Mouse (Mus musculus): Measurements from ENCODE around the gene Gsc2. TPM values are rescaled to one million over a fixed set of nuclear protein-coding genes. Genes with fewer than 3 reads are reported as not detected.

The Gsc2 gene
- polyA plus RNA-seq, 2 experiments = 0.10 TPM; not detected in 1

- Histone ChIP-seq H3K9ac (ENCODE audit: low read depth, low read length, severe bottlenecking) (no peak overlapping the region), H3K4me3 (replicated peaks; ENCODE audit: low read length) (no peak overlapping the region), H3K27ac (replicated peaks; ENCODE audit: low read depth, low read length) (no peak overlapping the region), H3K4me1 (ENCODE audit: control insufficient read depth, insufficient read depth, low read length) (no peaks in the 10 kb centered on the region), H3K36me3 (ENCODE audit: control insufficient read depth, insufficient read depth, low read length) (no peaks in the 10 kb centered on the region), H3K27me3 (ENCODE audit: control insufficient read depth, insufficient read depth, low read length) (no peaks in the 10 kb centered on the region), H3K4me2 (replicated peaks; ENCODE audit: low read depth, low read length, severe bottlenecking) (no peak overlapping the region), H3K9me3 (ENCODE audit: control insufficient read depth, low read length) (no peaks in the 10 kb centered on the region)
- DNase-seq (ENCODE audit: low spot score) = no peak
- no peak for ATAC-seq (ENCODE audit: low FRiP score, low read depth)
- WGBS = 74% methylated on average over 7 of the region's 7 CpGs
- TF ChIP-seq POLR2A (IDR thresholded peaks at IDR 0.05; ENCODE audit: borderline replicate concordance, extremely low read depth, insufficient read depth, insufficient read length) = no peak
Measured at GRCm38 (mm10) chr16:17938187-17938586, 23.3 kb upstream of the Gsc2 start.

GRCm38 (mm10) chr16:17936776-17937175 is 21.9 kb upstream of the Gsc2 start:
- H3K27ac ChIP-seq (replicated peaks; ENCODE audit: low read depth, low read length) = no peak overlapping the region
- no peak for DNase-seq (ENCODE audit: low spot score)
- WGBS = 80% methylated on average over 10 of the region's 10 CpGs
- H3K4me1 ChIP-seq (ENCODE audit: control insufficient read depth, insufficient read depth, low read length) = no peaks in the 10 kb centered on the region
- H3K9ac ChIP-seq (ENCODE audit: low read depth, low read length, severe bottlenecking) = no peak overlapping the region
- ATAC-seq (ENCODE audit: low FRiP score, low read depth) = no peak
- TF ChIP-seq POLR2A (IDR thresholded peaks at IDR 0.05; ENCODE audit: borderline replicate concordance, extremely low read depth, insufficient read depth, insufficient read length) = no peak
- H3K27me3 ChIP-seq (ENCODE audit: control insufficient read depth, insufficient read depth, low read length) = no peaks in the 10 kb centered on the region
- H3K4me2 ChIP-seq (replicated peaks; ENCODE audit: low read depth, low read length, severe bottlenecking) = no peak overlapping the region
- no peaks in the 10 kb centered on the region for H3K36me3 ChIP-seq (ENCODE audit: control insufficient read depth, insufficient read depth, low read length)
- H3K9me3 ChIP-seq (ENCODE audit: control insufficient read depth, low read length) = no peaks in the 10 kb centered on the region
- H3K4me3 ChIP-seq (replicated peaks; ENCODE audit: low read length) = no peak overlapping the region

- DNase-seq (ENCODE audit: low spot score) (no peak), ATAC-seq (ENCODE audit: low FRiP score, low read depth) (no peak)
- H3K27me3 ChIP-seq (ENCODE audit: control insufficient read depth, insufficient read depth, low read length) = no peaks in the 10 kb centered on the region
- no peak overlapping the region for H3K4me3 ChIP-seq (replicated peaks; ENCODE audit: low read length)
- no peak overlapping the region for H3K27ac ChIP-seq (replicated peaks; ENCODE audit: low read depth, low read length)
- H3K9ac ChIP-seq (ENCODE audit: low read depth, low read length, severe bottlenecking) = no peak overlapping the region
- H3K36me3 ChIP-seq (ENCODE audit: control insufficient read depth, insufficient read depth, low read length) = no peaks in the 10 kb centered on the region
- H3K4me1 ChIP-seq (ENCODE audit: control insufficient read depth, insufficient read depth, low read length) = no peaks in the 10 kb centered on the region
- 67% methylated on average over 3 of the region's 3 CpGs for WGBS
- TF ChIP-seq POLR2A (IDR thresholded peaks at IDR 0.05; ENCODE audit: borderline replicate concordance, extremely low read depth, insufficient read depth, insufficient read length) = no peak
- H3K4me2 ChIP-seq (replicated peaks; ENCODE audit: low read depth, low read length, severe bottlenecking) = no peak overlapping the region
- H3K9me3 ChIP-seq (ENCODE audit: control insufficient read depth, low read length) = no peaks in the 10 kb centered on the region
Measured at GRCm38 (mm10) chr16:17934445-17934910, 19.6 kb upstream of the Gsc2 start.

- Histone ChIP-seq H3K36me3 (ENCODE audit: control insufficient read depth, insufficient read depth, low read length) (no peaks in the 10 kb centered on the region), H3K4me3 (replicated peaks; ENCODE audit: low read length) (no peak overlapping the region), H3K27me3 (ENCODE audit: control insufficient read depth, insufficient read depth, low read length) (no peaks in the 10 kb centered on the region), H3K4me2 (replicated peaks; ENCODE audit: low read depth, low read length, severe bottlenecking) (no peak overlapping the region), H3K4me1 (ENCODE audit: control insufficient read depth, insufficient read depth, low read length) (no peaks in the 10 kb centered on the region), H3K27ac (replicated peaks; ENCODE audit: low read depth, low read length) (no peak overlapping the region), H3K9me3 (ENCODE audit: control insufficient read depth, low read length) (no peaks in the 10 kb centered on the region), H3K9ac (ENCODE audit: low read depth, low read length, severe bottlenecking) (no peak overlapping the region)
- no peak for ATAC-seq (ENCODE audit: low FRiP score, low read depth)
- no peak for DNase-seq (ENCODE audit: low spot score)
- no peak for TF ChIP-seq POLR2A (IDR thresholded peaks at IDR 0.05; ENCODE audit: borderline replicate concordance, extremely low read depth, insufficient read depth, insufficient read length)
- 73% methylated on average over 9 of the region's 9 CpGs for WGBS
Measured at GRCm38 (mm10) chr16:17933594-17934444, 19.0 kb upstream of the Gsc2 start.

GRCm38 (mm10) chr16:17931906-17932460 is 17.1 kb upstream of the Gsc2 start:
- Histone ChIP-seq H3K36me3 (ENCODE audit: control insufficient read depth, insufficient read depth, low read length) (no peaks in the 10 kb centered on the region), H3K9ac (ENCODE audit: low read depth, low read length, severe bottlenecking) (no peak overlapping the region), H3K27ac (replicated peaks; ENCODE audit: low read depth, low read length) (no peak overlapping the region), H3K4me1 (ENCODE audit: control insufficient read depth, insufficient read depth, low read length) (no peaks in the 10 kb centered on the region), H3K27me3 (ENCODE audit: control insufficient read depth, insufficient read depth, low read length) (no peaks in the 10 kb centered on the region), H3K4me3 (replicated peaks; ENCODE audit: low read length) (no peak overlapping the region), H3K9me3 (ENCODE audit: control insufficient read depth, low read length) (no peaks in the 10 kb centered on the region), H3K4me2 (replicated peaks; ENCODE audit: low read depth, low read length, severe bottlenecking) (no peak overlapping the region)
- DNase-seq (ENCODE audit: low spot score) (no peak), ATAC-seq (ENCODE audit: low FRiP score, low read depth) (no peak)
- 53% methylated on average over 5 of the region's 5 CpGs for WGBS
- no peak for TF ChIP-seq POLR2A (IDR thresholded peaks at IDR 0.05; ENCODE audit: borderline replicate concordance, extremely low read depth, insufficient read depth, insufficient read length)

Measured in limb, embryonic 14.5 days (tissue).